Mouse (Mus musculus) spleen, postnatal 14 days (tissue): Measurements from ENCODE around the gene Tcf7l1.

ENCODE experiments used
- DNase-seq, 2 experiments: peaks; one replicate each; pipeline ENCODE4 v3.0.0; 2021 to 2022; ENCODE audit warnings: low spot score in 2 of 2

Gene Tcf7l1

DNA sequence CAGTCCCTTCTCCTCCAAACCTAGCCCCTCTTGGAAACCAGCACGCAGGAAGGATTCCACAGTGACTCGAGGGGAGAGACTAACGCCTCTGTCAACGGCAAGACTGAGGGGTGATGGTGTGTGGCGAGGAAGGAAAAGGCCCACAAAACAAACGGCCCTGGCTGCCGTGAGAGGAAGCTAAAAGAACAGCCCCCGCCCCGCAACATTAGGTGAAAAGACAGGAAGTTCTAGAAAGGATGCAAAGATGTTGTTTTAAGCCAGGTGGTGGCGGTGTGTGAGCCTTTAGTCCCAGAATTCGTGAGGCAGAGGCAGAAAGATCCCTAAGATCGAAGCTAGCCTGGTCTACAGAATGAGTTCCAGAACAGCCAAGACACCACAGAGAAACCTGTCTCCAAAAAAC is 43.3 kb downstream of the Tcf7l1 start:
- DNase-seq = no peak

- no peak for DNase-seq
These were observed 44.8 kb downstream of the Tcf7l1 start for GRCm38 (mm10) chr6:72744144-72744800.

- no peak for DNase-seq
These were observed 45.4 kb downstream of the Tcf7l1 start for GRCm38 (mm10) chr6:72743624-72744041.

DNA sequence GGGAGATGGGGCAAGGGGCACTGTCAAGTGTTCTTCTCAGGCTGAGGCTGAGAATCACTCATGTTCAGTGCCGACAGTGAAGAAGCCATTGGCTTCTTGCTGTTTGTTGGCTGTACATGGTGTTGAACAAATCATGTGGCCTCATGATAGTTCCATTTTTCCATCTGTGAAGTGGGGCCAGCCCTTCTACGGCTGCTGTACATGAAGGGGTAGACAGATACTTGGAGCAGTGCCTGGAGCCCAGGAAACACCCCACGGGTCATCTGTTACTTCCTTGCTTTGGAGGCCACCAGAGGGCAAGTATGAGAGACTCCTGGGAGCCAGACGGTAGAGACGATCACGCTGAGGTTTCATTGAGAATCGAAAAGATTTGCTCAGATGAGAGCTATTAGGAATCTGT is 46.7 kb downstream of the Tcf7l1 start:
- no peak for DNase-seq

GRCm38 (mm10) chr6:72740596-72741421 is 48.2 kb downstream of the Tcf7l1 start:
- no peak for DNase-seq

DNA sequence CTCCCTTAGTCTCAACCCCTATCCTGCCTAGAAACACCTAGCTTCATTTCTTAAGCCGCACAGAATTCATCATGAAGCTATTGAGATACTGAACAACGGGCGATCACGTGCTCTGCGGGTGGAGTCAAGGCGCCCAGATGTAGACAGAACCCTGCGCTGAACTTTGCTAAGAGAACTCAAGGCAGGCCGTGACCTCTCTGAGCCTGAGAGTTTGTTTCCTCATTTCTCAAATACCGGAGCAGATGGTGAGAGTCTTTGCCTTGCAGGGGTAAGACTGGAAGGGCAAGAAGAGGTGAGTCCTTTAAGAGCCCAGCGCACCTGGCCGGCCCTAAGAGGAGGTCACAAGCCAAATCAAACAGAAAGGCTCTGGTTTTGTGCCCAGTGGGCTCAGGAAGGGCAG is 52.2 kb downstream of the Tcf7l1 start:
- DNase-seq = no peak

DNA sequence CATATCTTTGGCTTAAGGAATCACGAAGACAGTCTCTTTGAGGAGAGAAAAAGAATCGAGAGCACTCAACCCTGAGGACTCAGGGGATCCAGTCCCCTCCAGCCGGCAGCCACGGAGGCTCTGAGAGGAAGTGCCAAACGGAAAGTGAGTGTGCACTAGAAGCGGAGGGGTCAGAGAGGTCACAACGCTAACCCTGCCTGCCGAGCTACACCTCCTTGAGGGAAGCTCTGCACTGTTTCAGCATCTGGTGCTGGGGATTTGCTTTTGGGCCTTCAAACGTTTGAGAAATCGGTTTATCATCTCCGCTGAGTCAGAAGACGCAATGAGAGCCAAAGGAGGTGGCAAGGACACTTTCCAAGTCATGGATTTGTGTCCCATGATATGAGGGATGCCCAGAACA is 53.8 kb downstream of the Tcf7l1 start:
- no peak for DNase-seq

DNA sequence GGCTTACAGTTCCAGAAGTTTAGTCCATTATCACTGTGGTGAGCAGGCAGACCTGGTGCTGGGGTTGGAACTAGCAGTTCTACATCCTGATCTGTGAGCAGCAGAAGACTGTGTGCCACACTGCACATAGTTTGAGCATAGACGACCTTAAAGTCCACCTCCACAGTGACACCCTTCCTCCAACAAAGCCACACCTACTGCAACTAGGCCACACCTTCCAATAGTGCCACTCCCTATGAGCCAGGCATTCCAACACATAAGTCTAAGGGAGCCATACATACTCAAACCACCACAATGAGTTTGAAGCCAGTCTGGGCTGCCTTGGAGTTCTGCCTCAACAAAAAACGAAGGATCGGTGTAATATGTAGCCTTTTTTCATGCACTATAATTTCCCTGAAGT is 55.7 kb downstream of the Tcf7l1 start:
- DNase-seq = no peak

DNA sequence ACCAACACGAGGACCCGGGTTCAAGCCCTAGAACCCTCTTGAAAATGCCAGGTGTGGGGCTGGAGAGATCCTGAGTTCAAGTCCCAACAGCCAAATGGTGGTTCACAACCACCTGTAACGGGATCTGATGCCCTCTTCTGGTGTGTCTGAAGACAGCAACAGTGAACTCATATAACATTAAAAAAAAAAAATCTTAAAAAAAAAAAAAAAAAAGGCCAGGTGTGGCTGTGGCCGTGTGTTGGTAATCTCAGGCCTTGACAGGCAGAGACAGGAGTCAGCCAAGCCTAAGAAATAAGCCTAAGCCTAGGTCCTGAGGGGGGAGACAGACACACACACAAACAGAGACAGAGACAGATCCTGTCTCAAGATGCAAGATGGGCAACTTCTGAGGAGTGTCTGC is 56.9 kb downstream of the Tcf7l1 start:
- DNase-seq = no peak

- no peak for DNase-seq
These were observed 58.5 kb downstream of the Tcf7l1 start for GRCm38 (mm10) chr6:72730560-72730849.

GRCm38 (mm10) chr6:72729831-72730559 is 59.1 kb downstream of the Tcf7l1 start:
- no peak for DNase-seq

DNA sequence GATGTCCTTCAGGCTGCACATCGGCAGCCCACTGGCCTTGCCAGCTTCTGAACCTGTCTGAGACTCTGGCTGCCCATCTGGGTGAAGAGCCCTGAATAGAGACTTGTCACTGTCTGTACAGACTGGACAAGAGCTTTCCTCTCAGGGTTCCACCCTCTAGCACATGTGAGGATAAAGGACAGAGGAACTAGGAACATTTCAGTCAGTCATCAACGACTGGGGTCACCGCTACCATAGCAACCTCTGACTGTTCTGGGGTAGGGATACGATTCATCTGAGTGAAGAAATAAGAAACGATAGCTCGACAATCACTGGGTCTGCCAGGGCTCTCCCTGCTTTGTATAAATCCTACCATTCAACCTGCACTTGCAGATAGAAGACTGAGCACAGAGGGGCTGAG is 61.2 kb downstream of the Tcf7l1 start:
- no peak for DNase-seq

GRCm38 (mm10) chr6:72724494-72725180 is 64.4 kb downstream of the Tcf7l1 start:
- no peak for DNase-seq

GRCm38 (mm10) chr6:72723731-72724385 is 65.2 kb downstream of the Tcf7l1 start:
- no peak for DNase-seq

- DNase-seq = no peak
These were observed 65.9 kb downstream of the Tcf7l1 start for GRCm38 (mm10) chr6:72723143-72723542.

GRCm38 (mm10) chr6:72720852-72721251 is 68.2 kb downstream of the Tcf7l1 start:
- no peak for DNase-seq

- DNase-seq = no peak
These were observed 74.3 kb downstream of the Tcf7l1 start for GRCm38 (mm10) chr6:72714726-72715125.

GRCm38 (mm10) chr6:72714250-72714649 is 74.8 kb downstream of the Tcf7l1 start:
- no peak for DNase-seq

DNA sequence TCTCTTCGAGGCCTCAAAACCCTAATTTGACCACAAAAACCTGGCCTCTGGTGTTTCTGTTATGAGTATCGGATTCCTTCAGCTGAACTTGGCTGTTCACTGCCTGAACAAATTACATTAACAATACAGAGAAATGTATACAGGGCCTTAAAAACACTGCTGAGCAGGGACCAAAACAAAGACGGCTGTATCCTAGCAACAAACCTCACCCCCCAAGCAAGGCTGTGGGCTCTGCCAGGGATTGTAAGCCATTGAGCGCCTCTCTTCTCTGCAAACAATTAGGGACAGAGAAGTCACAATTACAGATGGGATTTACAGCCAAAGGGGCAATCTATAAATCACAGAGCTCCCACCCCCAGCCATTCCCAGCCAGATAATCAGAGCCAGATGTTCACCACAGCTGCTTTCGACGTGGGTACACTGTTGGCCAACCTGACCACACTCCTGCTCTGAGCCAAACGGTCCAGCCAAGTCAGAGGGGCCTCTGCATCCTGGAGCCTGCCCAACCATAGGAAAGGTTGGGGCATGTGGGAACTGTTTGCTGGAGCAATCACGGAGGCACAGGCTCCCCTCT is 77.5 kb downstream of the Tcf7l1 start:
- no peak for DNase-seq

DNA sequence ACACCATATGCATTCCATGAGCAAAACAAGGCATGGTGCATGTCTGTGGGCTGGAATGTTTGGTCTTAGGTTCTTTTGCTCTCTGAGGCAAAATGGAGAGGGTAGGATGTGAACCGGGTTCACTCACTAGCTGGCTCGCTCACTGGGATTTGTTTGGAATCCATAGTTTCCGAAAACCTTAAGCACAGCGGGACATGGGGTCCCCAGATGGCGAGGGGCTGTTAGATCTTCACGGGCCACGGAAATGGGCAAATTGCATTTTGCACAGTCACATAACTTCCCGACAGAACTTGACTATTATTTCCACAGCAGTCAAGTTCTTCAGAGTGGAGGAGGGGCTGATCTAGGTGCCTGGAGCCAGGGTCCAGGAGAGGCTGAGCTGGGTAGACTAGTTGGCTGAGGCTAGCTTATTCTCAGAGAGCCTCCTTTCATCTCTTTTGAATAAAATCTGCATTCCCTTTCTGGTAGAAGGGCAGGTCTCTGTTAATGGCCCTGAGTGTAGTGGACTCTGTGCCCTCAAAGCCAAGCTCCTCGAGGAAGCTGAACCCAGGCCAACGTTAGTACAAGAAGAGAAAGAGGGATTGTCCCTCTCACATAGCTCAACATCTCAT is 78.1 kb downstream of the Tcf7l1 start:
- no peak for DNase-seq
